Mouse (Mus musculus) bone marrow macrophage, adult 2 months (primary cell): ENCODE data around the gene Gtf2f2.

Experiments used
- CTCF ChIP-seq: IDR thresholded peaks from 2 replicates; pipeline ENCODE4 v1.5.1; 2012; ENCODE audit warnings: low read depth, mild to moderate bottlenecking, low read length, moderate library complexity
- POLR2A ChIP-seq: IDR thresholded peaks from 2 replicates; pipeline ENCODE4 v1.6.1; 2012; ENCODE audit warnings: mild to moderate bottlenecking, low read depth, low read length, borderline replicate concordance

DNA sequence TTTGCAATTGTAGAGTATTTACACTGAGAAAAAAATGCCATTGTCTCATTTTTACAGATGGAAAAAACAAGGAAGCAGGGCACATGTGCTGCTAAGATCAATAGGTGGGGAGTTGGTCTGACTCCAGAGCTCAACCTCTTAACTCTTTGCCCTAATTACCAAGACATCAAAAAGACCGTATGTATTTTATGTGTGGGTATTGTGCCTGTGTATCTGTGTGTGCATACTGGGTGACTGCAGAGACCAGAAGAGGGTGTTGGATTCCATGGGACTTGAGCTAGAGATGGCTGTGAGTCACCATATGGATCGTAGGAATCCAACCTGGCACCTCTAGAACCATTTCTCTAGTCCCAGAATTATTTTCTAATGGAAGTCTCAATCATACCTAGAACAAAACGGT is 68.3 kb downstream of the Gtf2f2 start:
- TF ChIP-seq CTCF (no peak), POLR2A (no peak)
